Mouse (Mus musculus) frontal cortex, postnatal 14 days (tissue): ENCODE results near the gene Gm13290.
"Not testable (repeated sequence)": the region's sequence is repeated elsewhere in the genome, so short reads cannot be mapped to it uniquely, and the experiment has no call there.

Experiments used
- DNase-seq, 2 experiments: peaks; one replicate each; pipeline ENCODE4 v3.0.0; 2022; ENCODE audit warnings: low spot score in 2 of 2

Gene Gm13290

DNA sequence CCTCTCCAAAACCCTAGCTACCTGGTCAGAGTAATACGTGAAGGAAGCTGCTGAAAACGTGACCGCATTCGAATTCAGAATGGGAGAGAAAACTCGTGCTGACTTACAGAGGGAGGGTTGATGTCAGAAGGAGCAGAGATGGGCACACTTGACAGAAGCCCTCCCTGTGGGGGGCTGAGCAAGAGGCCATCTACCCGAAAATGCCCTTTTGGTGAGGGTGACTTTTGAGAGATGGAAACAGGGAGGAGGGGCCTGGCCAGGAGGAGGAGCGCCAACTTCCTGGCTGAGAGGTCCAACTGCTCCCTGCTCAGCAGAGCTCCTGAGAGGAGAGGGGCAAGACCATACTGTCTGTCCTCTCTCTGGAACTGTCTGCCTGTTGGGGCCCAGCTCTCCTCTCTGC, 8.2 kb downstream of the Gm13290 start, which contains the start of gene Ifnz:
Gene Ifnz (plus strand): TSS at position 301 of the 400 bp plus-strand sequence.
- not testable (repeated sequence) for DNase-seq

DNA sequence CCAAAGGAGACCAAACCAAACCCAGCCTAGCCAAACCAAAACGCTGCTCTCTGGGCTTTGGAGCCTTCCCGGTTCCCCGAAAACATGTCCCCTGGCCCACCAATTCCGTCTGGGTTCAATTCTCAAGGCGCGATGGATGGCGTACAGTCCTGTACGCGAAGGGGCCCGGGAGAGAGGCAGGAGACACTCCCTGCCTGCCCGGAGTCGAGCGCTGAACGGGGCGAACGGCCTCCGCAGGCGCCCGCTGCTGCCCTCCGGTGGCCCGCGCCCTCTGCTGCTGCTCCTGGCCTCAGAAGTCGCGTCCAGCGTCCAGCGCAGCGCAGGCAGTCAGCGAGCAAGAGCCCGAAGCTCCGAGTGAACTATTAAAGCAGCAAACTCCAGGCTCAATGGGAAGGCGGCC, 8.7 kb downstream of the Gm13290 start:
- DNase-seq = not testable (repeated sequence)

DNA sequence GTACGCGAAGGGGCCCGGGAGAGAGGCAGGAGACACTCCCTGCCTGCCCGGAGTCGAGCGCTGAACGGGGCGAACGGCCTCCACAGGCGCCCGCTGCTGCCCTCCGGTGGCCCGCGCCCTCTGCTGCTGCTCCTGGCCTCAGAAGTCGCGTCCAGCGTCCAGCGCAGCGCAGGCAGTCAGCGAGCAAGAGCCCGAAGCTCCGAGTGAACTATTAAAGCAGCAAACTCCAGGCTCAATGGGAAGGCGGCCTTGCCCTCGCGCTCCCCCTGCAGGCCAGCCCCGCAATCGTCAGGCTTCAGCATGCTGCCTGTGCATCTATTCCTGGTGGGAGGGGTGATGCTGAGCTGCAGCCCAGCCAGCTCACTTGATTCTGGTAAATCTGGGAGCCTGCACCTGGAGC, 11.8 kb downstream of the Gm13290 start, which contains the start of gene Gm13276:
Gene Gm13276 (plus strand): TSS at position 301 of the 400 bp plus-strand sequence.
- DNase-seq = not testable (repeated sequence)

DNA sequence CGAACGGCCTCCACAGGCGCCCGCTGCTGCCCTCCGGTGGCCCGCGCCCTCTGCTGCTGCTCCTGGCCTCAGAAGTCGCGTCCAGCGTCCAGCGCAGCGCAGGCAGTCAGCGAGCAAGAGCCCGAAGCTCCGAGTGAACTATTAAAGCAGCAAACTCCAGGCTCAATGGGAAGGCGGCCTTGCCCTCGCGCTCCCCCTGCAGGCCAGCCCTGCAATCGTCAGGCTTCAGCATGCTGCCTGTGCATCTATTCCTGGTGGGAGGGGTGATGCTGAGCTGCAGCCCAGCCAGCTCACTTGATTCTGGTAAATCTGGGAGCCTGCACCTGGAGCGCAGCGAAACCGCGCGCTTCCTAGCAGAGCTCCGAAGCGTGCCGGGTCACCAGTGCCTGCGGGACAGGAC, 14.8 kb downstream of the Gm13290 start, which contains the start of gene Gm13277:
Gene Gm13277 (plus strand): TSS at position 231 of the 400 bp plus-strand sequence.
- peak; percentile 27 to 63 for DNase-seq

DNA sequence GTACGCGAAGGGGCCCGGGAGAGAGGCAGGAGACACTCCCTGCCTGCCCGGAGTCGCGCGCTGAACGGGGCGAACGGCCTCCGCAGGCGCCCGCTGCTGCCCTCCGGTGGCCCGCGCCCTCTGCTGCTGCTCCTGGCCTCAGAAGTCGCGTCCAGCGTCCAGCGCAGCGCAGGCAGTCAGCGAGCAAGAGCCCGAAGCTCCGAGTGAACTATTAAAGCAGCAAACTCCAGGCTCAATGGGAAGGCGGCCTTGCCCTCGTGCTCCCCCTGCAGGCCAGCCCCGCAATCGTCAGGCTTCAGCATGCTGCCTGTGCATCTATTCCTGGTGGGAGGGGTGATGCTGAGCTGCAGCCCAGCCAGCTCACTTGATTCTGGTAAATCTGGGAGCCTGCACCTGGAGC, 17.6 kb downstream of the Gm13290 start, which contains the start of gene Gm13278:
Gene Gm13278 (plus strand): TSS at position 301 of the 400 bp plus-strand sequence.
- not testable (repeated sequence) for DNase-seq

DNA sequence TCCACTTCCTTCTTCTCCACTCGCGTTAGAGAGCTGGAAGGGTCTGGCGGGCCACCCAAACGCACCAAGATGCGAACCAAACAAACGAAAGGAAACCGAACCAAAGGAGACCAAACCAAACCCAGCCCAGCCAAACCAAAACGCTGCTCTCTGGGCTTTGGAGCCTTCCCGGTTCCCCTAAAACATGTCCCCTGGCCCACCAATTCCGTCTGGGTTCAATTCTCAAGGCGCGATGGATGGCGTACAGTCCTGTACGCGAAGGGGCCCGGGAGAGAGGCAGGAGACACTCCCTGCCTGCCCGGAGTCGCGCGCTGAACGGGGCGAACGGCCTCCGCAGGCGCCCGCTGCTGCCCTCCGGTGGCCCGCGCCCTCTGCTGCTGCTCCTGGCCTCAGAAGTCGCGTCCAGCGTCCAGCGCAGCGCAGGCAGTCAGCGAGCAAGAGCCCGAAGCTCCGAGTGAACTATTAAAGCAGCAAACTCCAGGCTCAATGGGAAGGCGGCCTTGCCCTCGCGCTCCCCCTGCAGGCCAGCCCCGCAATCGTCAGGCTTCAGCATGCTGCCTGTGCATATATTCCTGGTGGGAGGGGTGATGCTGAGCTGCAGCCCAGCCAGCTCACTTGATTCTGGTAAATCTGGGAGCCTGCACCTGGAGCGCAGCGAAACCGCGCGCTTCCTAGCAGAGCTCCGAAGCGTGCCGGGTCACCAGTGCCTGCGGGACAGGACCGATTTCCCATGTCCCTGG, 20.5 kb downstream of the Gm13290 start, which contains the start of gene Gm13275:
Gene Gm13275 (plus strand): TSS at position 552 of the 740 bp plus-strand sequence.
- DNase-seq = peak; percentile 70 to 76

DNA sequence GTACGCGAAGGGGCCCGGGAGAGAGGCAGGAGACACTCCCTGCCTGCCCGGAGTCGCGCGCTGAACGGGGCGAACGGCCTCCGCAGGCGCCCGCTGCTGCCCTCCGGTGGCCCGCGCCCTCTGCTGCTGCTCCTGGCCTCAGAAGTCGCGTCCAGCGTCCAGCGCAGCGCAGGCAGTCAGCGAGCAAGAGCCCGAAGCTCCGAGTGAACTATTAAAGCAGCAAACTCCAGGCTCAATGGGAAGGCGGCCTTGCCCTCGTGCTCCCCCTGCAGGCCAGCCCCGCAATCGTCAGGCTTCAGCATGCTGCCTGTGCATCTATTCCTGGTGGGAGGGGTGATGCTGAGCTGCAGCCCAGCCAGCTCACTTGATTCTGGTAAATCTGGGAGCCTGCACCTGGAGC, 23.5 kb downstream of the Gm13290 start, which contains the start of gene Gm13279:
Gene Gm13279 (plus strand): TSS at position 301 of the 400 bp plus-strand sequence.
- not testable (repeated sequence) for DNase-seq

DNA sequence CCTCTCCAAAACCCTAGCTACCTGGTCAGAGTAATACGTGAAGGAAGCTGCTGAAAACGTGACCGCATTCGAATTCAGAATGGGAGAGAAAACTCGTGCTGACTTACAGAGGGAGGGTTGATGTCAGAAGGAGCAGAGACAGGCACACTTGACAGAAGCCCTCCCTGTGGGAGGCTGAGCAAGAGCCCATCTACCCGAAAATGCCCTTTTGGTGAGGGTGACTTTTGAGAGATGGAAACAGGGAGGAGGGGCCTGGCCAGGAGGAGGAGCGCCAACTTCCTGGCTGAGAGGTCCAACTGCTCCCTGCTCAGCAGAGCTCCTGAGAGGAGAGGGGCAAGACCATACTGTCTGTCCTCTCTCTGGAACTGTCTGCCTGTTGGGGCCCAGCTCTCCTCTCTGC, 25.7 kb downstream of the Gm13290 start, which contains the start of gene Gm13285:
Gene Gm13285 (plus strand): TSS at position 301 of the 400 bp plus-strand sequence.
- not testable (repeated sequence) for DNase-seq

DNA sequence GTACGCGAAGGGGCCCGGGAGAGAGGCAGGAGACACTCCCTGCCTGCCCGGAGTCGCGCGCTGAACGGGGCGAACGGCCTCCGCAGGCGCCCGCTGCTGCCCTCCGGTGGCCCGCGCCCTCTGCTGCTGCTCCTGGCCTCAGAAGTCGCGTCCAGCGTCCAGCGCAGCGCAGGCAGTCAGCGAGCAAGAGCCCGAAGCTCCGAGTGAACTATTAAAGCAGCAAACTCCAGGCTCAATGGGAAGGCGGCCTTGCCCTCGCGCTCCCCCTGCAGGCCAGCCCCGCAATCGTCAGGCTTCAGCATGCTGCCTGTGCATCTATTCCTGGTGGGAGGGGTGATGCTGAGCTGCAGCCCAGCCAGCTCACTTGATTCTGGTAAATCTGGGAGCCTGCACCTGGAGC, 29.3 kb downstream of the Gm13290 start, which contains the start of gene Gm13287:
Gene Gm13287 (plus strand): TSS at position 301 of the 400 bp plus-strand sequence.
- DNase-seq = not testable (repeated sequence)

DNA sequence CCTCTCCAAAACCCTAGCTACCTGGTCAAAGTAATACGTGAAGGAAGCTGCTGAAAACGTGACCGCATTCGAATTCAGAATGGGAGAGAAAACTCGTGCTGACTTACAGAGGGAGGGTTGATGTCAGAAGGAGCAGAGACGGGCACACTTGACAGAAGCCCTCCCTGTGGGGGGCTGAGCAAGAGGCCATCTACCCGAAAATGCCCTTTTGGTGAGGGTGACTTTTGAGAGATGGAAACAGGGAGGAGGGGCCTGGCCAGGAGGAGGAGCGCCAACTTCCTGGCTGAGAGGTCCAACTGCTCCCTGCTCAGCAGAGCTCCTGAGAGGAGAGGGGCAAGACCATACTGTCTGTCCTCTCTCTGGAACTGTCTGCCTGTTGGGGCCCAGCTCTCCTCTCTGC, 31.6 kb downstream of the Gm13290 start, which contains the start of gene Gm13288:
Gene Gm13288 (plus strand): TSS at position 301 of the 400 bp plus-strand sequence.
- not testable (repeated sequence) for DNase-seq

DNA sequence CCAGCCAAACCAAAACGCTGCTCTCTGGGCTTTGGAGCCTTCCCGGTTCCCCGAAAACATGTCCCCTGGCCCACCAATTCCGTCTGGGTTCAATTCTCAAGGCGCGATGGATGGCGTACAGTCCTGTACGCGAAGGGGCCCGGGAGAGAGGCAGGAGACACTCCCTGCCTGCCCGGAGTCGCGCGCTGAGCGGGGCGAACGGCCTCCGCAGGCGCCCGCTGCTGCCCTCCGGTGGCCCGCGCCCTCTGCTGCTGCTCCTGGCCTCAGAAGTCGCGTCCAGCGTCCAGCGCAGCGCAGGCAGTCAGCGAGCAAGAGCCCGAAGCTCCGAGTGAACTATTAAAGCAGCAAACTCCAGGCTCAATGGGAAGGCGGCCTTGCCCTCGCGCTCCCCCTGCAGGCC, 32.1 kb downstream of the Gm13290 start:
- peak in 1 of 2 experiments; percentile 7 for DNase-seq

DNA sequence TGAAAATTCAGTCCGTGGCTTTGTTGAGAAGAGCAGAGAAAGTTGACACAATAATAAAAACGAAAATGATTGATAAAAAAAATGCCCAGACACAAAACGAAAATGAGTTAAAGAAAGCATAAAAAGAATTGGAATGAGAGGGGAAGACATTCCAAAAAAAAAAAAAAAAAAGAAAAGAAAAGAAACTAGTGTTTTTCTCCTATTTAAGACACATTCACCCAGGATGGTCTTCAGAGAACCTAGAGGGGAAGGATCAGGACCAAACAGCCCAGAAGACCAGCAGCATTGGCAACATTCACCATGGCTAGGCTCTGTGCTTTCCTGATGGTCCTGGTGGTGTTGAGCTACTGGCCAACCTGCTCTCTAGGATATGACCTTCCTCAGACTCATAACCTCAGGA, 42.3 kb downstream of the Gm13290 start, which contains the start of gene Ifna7:
Gene Ifna7 (plus strand): TSS at position 301 of the 400 bp plus-strand sequence.
- no peak for DNase-seq

DNA sequence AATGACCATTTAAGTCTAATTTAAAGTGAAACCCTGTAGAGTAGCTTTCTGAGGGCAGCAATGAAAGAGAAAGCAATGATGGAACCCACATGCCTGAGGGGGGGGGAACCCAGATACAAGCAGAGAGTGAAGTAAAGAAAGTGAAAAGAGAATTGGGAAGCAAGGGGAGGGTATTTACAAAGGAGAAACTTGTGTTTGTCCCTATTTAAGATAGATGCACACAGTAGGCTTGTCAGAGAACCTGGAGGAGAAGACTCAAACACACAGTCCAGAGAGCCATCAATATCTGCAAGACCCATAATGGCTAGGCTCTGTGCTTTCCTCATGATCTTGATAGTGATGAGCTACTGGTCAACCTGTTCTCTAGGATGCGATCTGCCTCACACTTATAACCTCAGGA, 46.0 kb downstream of the Gm13290 start, which contains the start of gene Ifna11:
Gene Ifna11 (plus strand): TSS at position 301 of the 400 bp plus-strand sequence.
- DNase-seq = no peak

DNA sequence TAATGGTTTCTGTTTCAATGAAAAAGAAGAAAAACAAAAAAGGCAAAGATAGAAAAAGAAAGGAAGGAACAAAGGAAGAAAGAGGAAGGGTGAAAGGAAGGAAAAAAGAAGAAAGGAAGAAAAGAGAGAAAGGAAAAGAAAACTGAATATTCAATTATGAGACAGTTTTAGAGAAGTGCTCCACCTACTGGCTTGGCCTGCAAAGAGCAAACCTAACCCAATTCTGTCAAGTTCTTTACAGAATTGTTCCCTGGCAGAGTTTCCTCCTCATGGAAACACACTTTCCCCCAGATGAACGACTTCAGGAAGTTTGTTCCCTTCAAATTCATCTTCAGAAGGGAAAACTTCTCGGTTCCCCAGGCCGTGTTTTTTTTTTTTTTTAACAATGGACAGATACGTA, 49.4 kb downstream of the Gm13290 start:
- peak in 1 of 2 experiments; percentile 9 for DNase-seq
